Mouse (Mus musculus): ENCODE results near the gene Arv1. TPM values are rescaled to one million over a fixed set of nuclear protein-coding genes. Genes with fewer than 3 reads are reported as not detected.

Arv1 gene
- total and polyA plus RNA-seq, 3 experiments, result 5.0 to 22.0 (median 12.4) TPM

DNA sequence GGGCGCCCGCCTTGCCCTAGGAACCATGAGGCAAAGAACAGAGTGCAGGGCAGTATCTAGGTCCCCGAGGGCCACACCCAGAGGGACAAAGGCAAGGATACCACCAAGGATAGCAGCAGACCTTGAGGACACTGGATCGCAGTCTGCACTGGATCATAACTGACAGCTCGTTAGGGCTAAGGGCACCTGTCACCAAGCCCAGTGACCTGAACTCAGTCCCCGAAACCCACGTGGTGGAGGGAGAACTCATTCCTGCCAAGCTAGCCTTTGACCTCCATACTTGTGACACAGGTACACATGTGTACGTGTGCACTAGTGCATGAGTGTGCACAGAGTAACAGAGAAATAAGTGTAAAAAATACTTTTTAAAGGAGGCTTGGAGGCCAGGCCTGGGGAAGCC is 6.2 kb upstream of the Arv1 start:
- Histone ChIP-seq H3K36me3 (replicated peaks) (peaks cover 77% of the 10 kb centered on the region), H3K4me1 (ENCODE audit: insufficient read depth, low read depth, low read length) (peaks cover 12% of the 10 kb centered on the region)
- ATAC-seq (ENCODE audit: extremely low read depth, insufficient number of reproducible peaks, low FRiP score, poor library complexity, severe bottlenecking), result no peak

DNA sequence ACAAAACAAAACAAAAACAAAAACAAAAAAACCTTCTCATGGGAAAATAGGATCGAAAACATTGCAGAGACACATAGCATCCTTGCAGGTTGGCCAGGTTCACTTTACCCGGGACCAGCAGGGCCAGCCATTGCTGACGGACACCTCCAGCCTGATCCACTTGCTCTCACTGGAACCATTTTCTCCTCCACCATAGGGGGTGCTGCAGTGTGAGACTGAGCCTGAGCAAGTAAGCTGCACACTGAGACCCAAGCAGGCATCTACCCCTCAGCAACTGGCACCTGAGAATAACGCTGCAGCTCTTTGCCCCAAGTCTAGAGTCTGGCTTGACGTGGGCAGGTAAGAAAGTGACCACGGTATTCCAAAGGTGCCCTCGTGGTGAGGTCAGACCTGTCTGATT is 1.8 kb upstream of the Arv1 start:
- H3K27me3 ChIP-seq (ENCODE audit: insufficient read depth, low read length), result no peaks in the 10 kb centered on the region
- TF ChIP-seq POLR2AphosphoS5 (IDR thresholded peaks at IDR 0.05; ENCODE audit: insufficient replicate concordance, low read depth, low read length) (no peak), CTCF (IDR thresholded peaks at IDR 0.05; ENCODE audit: low read depth, low read length) (no peak), TAL1 (conservative IDR thresholded peaks at IDR 0.05; ENCODE audit: low read depth, low read length) (no peak), GATA2 (IDR thresholded peaks at IDR 0.05; ENCODE audit: borderline replicate concordance, low read depth, low read length) (no peak), GATA1 (IDR thresholded peaks at IDR 0.05; ENCODE audit: borderline replicate concordance, low read length) (no peak)
- peak; percentile 16 for DNase-seq (ENCODE audit: low spot score)
- H3K36me3 ChIP-seq (replicated peaks), result peaks cover 50% of the 10 kb centered on the region
- peak overlapping the region; percentile 97; the same call in 1 of the 2 replicates for H3K4me3 ChIP-seq (ENCODE audit: low read depth, low read length)
- no peaks in the 10 kb centered on the region for H3K9me3 ChIP-seq (replicated peaks)
- no peak for ATAC-seq (ENCODE audit: extremely low read depth, insufficient number of reproducible peaks, low FRiP score, poor library complexity, severe bottlenecking)
- H3K4me1 ChIP-seq (ENCODE audit: insufficient read depth, low read depth, low read length), result peaks cover 29% of the 10 kb centered on the region

More for the DNA sequence above, 6.2 kb upstream of the Arv1 start:
- H3K27me3 ChIP-seq (ENCODE audit: insufficient read depth, low read length), result no peaks in the 10 kb centered on the region
- no peaks in the 10 kb centered on the region for H3K9me3 ChIP-seq (replicated peaks)
- TF ChIP-seq POLR2AphosphoS5 (IDR thresholded peaks at IDR 0.05; ENCODE audit: insufficient replicate concordance, low read depth, low read length), result no peak
- TF ChIP-seq CTCF (IDR thresholded peaks at IDR 0.05; ENCODE audit: low read depth, low read length), result no peak
- TF ChIP-seq GATA1 (IDR thresholded peaks at IDR 0.05; ENCODE audit: borderline replicate concordance, low read length), result no peak
- TF ChIP-seq GATA2 (IDR thresholded peaks at IDR 0.05; ENCODE audit: borderline replicate concordance, low read depth, low read length), result no peak
- TF ChIP-seq TAL1 (conservative IDR thresholded peaks at IDR 0.05; ENCODE audit: low read depth, low read length), result no peak
- no peak for DNase-seq (ENCODE audit: low spot score)
- no peak overlapping the region for H3K4me3 ChIP-seq (ENCODE audit: low read depth, low read length)

- DNase-seq (ENCODE audit: low spot score), result peak; percentile 42
- TF ChIP-seq CTCF (IDR thresholded peaks at IDR 0.05; ENCODE audit: low read depth, low read length), result no peak
- TF ChIP-seq POLR2AphosphoS5 (IDR thresholded peaks at IDR 0.05; ENCODE audit: insufficient replicate concordance, low read depth, low read length), result no peak
- no peak for TF ChIP-seq GATA2 (IDR thresholded peaks at IDR 0.05; ENCODE audit: borderline replicate concordance, low read depth, low read length)
- no peak for TF ChIP-seq TAL1 (conservative IDR thresholded peaks at IDR 0.05; ENCODE audit: low read depth, low read length)
- no peak for TF ChIP-seq GATA1 (IDR thresholded peaks at IDR 0.05; ENCODE audit: borderline replicate concordance, low read length)
- H3K27me3 ChIP-seq (ENCODE audit: insufficient read depth, low read length), result no peaks in the 10 kb centered on the region
- H3K9me3 ChIP-seq (replicated peaks), result no peaks in the 10 kb centered on the region
- ATAC-seq (ENCODE audit: extremely low read depth, insufficient number of reproducible peaks, low FRiP score, poor library complexity, severe bottlenecking), result peak; percentile 36
- H3K4me1 ChIP-seq (ENCODE audit: insufficient read depth, low read depth, low read length), result peaks cover 29% of the 10 kb centered on the region
- peak overlapping the region; percentile 97 for H3K4me3 ChIP-seq (ENCODE audit: low read depth, low read length)
- peaks cover 47% of the 10 kb centered on the region for H3K36me3 ChIP-seq (replicated peaks)
Observed at GRCm38 (mm10) chr8:124720938-124721861, 739 bp upstream of the Arv1 start.

DNA sequence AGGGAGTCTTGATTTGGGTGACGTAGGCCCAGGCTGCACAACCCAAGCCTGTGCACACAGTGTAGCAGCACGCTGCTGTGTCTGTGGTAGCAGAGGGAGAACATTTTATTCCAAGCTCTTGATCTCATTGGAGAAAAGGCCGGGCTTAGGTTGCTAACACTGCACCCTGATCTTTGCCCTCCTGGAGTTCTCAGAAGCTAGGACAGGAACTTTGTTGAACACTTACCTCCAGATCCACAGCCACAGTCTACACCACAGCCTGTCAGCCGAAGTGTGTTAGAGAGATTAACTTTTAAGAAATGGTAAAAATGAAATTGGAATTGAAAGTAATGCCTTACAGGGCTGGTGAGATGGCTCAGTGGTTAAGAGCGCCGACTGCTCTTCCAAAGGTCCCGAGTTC is 2.4 kb downstream of the Arv1 start:
- TF ChIP-seq GATA1 (IDR thresholded peaks at IDR 0.05; ENCODE audit: borderline replicate concordance, low read length) (no peak), GATA2 (IDR thresholded peaks at IDR 0.05; ENCODE audit: borderline replicate concordance, low read depth, low read length) (no peak), TAL1 (conservative IDR thresholded peaks at IDR 0.05; ENCODE audit: low read depth, low read length) (no peak)
- no peak for DNase-seq (ENCODE audit: low spot score)
- no peak overlapping the region for H3K4me3 ChIP-seq (ENCODE audit: low read depth, low read length)
- no peak for ATAC-seq (ENCODE audit: extremely low read depth, insufficient number of reproducible peaks, low FRiP score, poor library complexity, severe bottlenecking)
- H3K27me3 ChIP-seq (ENCODE audit: insufficient read depth, low read length), result no peaks in the 10 kb centered on the region
- peaks cover 57% of the 10 kb centered on the region for H3K36me3 ChIP-seq (replicated peaks)
- H3K4me1 ChIP-seq (ENCODE audit: insufficient read depth, low read depth, low read length), result peaks cover 26% of the 10 kb centered on the region
- H3K9me3 ChIP-seq (replicated peaks), result no peaks in the 10 kb centered on the region

GRCm38 (mm10) chr8:124732828-124733227 is 10.9 kb downstream of the Arv1 start:
- ATAC-seq (ENCODE audit: extremely low read depth, insufficient number of reproducible peaks, low FRiP score, poor library complexity, severe bottlenecking), result no peak
- H3K4me3 ChIP-seq (ENCODE audit: low read depth, low read length), result no peak overlapping the region
- TF ChIP-seq CTCF (IDR thresholded peaks at IDR 0.05; ENCODE audit: low read depth, low read length) (no peak), GATA2 (IDR thresholded peaks at IDR 0.05; ENCODE audit: borderline replicate concordance, low read depth, low read length) (no peak), TAL1 (conservative IDR thresholded peaks at IDR 0.05; ENCODE audit: low read depth, low read length) (no peak), POLR2AphosphoS5 (IDR thresholded peaks at IDR 0.05; ENCODE audit: insufficient replicate concordance, low read depth, low read length) (no peak), GATA1 (IDR thresholded peaks at IDR 0.05; ENCODE audit: borderline replicate concordance, low read length) (no peak)
- H3K27me3 ChIP-seq (ENCODE audit: insufficient read depth, low read length), result no peaks in the 10 kb centered on the region
- no peak for DNase-seq (ENCODE audit: low spot score)
- peaks cover 4% of the 10 kb centered on the region; the same call in 1 of the 2 replicates for H3K4me1 ChIP-seq (ENCODE audit: insufficient read depth, low read depth, low read length)
- no peaks in the 10 kb centered on the region for H3K9me3 ChIP-seq (replicated peaks)
- H3K36me3 ChIP-seq (replicated peaks), result peaks cover 69% of the 10 kb centered on the region

DNA sequence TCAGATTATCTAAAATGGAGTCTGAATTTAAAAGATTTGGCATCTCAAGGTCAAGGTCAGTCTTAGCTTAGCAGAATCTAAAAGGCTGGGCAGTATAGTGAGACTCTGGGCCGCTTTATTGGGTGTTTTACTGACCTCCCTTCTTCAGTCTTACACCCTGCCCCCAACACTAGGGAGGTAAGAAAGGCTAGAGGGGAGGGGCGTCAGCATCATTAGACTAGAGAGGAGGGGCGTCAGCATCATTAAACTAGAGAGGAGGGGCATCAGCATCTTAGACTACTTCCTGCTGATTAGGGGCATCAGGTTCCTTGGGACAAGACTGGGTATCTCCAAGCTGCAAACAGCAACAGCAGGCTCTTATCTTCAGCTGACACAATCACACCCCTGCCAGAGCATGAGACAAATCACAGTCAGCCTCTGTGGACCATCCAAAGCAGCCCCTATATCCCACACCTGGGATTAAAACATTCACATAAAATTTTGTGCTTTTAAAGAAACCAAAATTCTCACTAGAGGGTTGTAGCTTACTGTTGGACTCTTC is 13.5 kb downstream of the Arv1 start:
- H3K36me3 ChIP-seq (replicated peaks), result peaks cover 46% of the 10 kb centered on the region
- DNase-seq (ENCODE audit: low spot score) (no peak), ATAC-seq (ENCODE audit: extremely low read depth, insufficient number of reproducible peaks, low FRiP score, poor library complexity, severe bottlenecking) (peak; percentile 42; the same call in 1 of the 2 replicates)
- H3K4me3 ChIP-seq (ENCODE audit: low read depth, low read length), result no peak overlapping the region
- no peak for TF ChIP-seq CTCF (IDR thresholded peaks at IDR 0.05; ENCODE audit: low read depth, low read length)
- TF ChIP-seq GATA2 (IDR thresholded peaks at IDR 0.05; ENCODE audit: borderline replicate concordance, low read depth, low read length), result no peak
- TF ChIP-seq GATA1 (IDR thresholded peaks at IDR 0.05; ENCODE audit: borderline replicate concordance, low read length), result no peak
- 0 out of 2 replicates have a peak, but pooled peaks have one; percentile 11 for TF ChIP-seq TAL1 (conservative IDR thresholded peaks at IDR 0.05; ENCODE audit: low read depth, low read length)
- no peak for TF ChIP-seq POLR2AphosphoS5 (IDR thresholded peaks at IDR 0.05; ENCODE audit: insufficient replicate concordance, low read depth, low read length)
- H3K27me3 ChIP-seq (ENCODE audit: insufficient read depth, low read length), result no peaks in the 10 kb centered on the region
- H3K9me3 ChIP-seq (replicated peaks), result no peaks in the 10 kb centered on the region
- peaks cover 4% of the 10 kb centered on the region; the same call in 1 of the 2 replicates for H3K4me1 ChIP-seq (ENCODE audit: insufficient read depth, low read depth, low read length)
